Mouse (Mus musculus) stomach, embryonic 16.5 days (tissue): ENCODE measurements around the gene Pla2g10. TPM values are rescaled to one million over a fixed set of nuclear protein-coding genes. Genes with fewer than 3 reads are reported as not detected.
"Not testable (repeated sequence)": the region's sequence is repeated elsewhere in the genome, so short reads cannot be mapped to it uniquely, and the experiment has no call there.

Source experiments
- ATAC-seq: fragments of 200-750 bp; cut with Nextera tagmentation; 2 replicates; pipeline ENCODE4 v1.8.0; 2017; ENCODE audit warnings: moderate number of reproducible peaks, moderate TSS enrichment; ENCODE audit not compliant: insufficient read depth, low FRiP score
- H3K27ac ChIP-seq: fragments of 300-500 bp; sonication (generic); 2 replicates; pipeline ENCODE4 v1.5.1; 2014; ENCODE audit warnings: low read length
- H3K27me3 ChIP-seq: fragments of 300-500 bp; sonication (generic); 2 replicates; pipeline ENCODE4 v1.6.1; 2014; ENCODE audit warnings: low read length, control low read depth, mixed read lengths; ENCODE audit not compliant: control insufficient read depth, insufficient read depth
- H3K36me3 ChIP-seq: fragments of 300-500 bp; sonication (generic); 2 replicates; pipeline ENCODE4 v1.6.1; 2014; ENCODE audit warnings: low read length; ENCODE audit not compliant: control insufficient read depth, insufficient read depth
- H3K4me1 ChIP-seq: fragments of 300-500 bp; sonication (generic); 2 replicates; pipeline ENCODE4 v1.6.1; 2014; ENCODE audit warnings: low read length, control low read depth, mixed read lengths; ENCODE audit not compliant: control insufficient read depth, insufficient read depth
- H3K4me2 ChIP-seq: fragments of 300-500 bp; sonication (generic); 2 replicates; pipeline ENCODE4 v1.6.1; 2014; ENCODE audit warnings: low read depth, low read length, mixed read lengths
- H3K4me3 ChIP-seq: fragments of 300-500 bp; sonication (generic); replicated peaks from 2 replicates; pipeline ENCODE4 v1.5.1; 2014; ENCODE audit warnings: mild to moderate bottlenecking, low read length
- H3K9ac ChIP-seq: fragments of 300-500 bp; sonication (generic); 2 replicates; pipeline ENCODE4 v1.6.1; 2014; ENCODE audit warnings: low read length
- H3K9me3 ChIP-seq: fragments of 300-500 bp; sonication (generic); replicated peaks from 2 replicates; pipeline ENCODE4 v1.6.1; 2016; ENCODE audit warnings: low read length, control low read depth; ENCODE audit not compliant: control insufficient read depth
- whole genome bisulfite sequencing: fragments of 180-500 bp; shearing (Covaris S2); extraction: QIAGEN DNeasy Blood & Tissue Kit; methylation state at CpG from one replicate; pipeline ENCODE4 v1.1.7; 2014; 5-methylcytosine and 5-hydroxymethylcytosine counted together
- polyA plus RNA-seq: library from polyadenylated mRNA; unstranded; fragments of >200 nt; fragmentation: Nextera tagmentation; extraction: Ambion mirVana; gene quantifications from 2 replicates; pipeline ENCODE4 v1.2.1, GENCODE M21; 2015

The Pla2g10 gene
- polyA plus RNA-seq, 1 experiment from 2014 or later, result 43.3 TPM

DNA sequence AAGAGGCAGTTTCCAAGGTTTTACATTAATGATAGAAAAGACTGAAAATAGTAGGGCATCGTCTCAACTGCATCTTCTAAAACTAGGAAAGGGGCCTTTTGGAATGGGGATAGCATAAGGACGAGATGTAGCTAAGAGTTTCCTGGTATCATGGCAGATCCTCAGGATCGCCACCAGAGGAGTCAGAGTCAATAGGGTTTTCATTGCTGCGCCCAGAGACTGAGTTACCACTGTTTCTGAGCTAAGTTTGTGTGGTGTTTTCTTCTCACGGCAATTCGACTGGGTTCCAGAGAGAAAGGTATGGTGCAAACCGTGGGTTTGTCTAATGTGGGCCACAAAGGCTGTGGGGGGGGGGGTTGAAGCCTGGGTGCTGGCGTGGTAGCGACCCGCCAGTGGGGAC is 26.1 kb downstream of the Pla2g10 start:
- Histone ChIP-seq H3K36me3 (no peaks in the 10 kb centered on the region), H3K27me3 (no peaks in the 10 kb centered on the region), H3K9me3 (no peaks in the 10 kb centered on the region), H3K4me2 (no peak overlapping the region), H3K27ac (no peak overlapping the region), H3K9ac (no peak overlapping the region), H3K4me1 (no peaks in the 10 kb centered on the region), H3K4me3 (no peak overlapping the region)
- no peak for ATAC-seq
- 96% methylated on average over 10 of the region's 10 CpGs for WGBS

DNA sequence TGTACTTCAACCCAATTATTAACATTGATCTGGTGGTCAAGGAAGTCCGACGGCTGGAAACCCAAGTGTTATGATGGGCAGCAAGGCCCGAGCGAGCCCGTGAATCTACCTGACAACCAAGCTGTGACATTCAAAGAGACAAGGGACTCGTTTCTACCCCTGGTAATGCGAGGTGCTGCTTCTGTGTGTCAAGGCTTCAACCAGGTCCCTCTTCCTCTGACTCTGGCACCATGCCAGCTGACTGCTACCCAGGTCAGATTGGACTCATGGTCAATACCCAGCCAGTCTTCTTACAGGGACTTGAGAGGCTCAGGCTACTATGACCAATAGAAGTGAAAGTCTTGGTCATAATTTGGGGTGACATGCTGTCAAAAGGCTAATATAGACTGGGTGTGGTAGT is 28.6 kb downstream of the Pla2g10 start:
- Histone ChIP-seq H3K27me3 (no peaks in the 10 kb centered on the region), H3K9ac (no peak overlapping the region), H3K27ac (no peak overlapping the region), H3K4me1 (no peaks in the 10 kb centered on the region), H3K36me3 (peaks cover 10% of the 10 kb centered on the region; the same call in 1 of the 2 replicates), H3K4me3 (no peak overlapping the region), H3K4me2 (no peak overlapping the region), H3K9me3 (no peaks in the 10 kb centered on the region)
- no peak for ATAC-seq
- 90% methylated on average over 7 of the region's 7 CpGs for WGBS

DNA sequence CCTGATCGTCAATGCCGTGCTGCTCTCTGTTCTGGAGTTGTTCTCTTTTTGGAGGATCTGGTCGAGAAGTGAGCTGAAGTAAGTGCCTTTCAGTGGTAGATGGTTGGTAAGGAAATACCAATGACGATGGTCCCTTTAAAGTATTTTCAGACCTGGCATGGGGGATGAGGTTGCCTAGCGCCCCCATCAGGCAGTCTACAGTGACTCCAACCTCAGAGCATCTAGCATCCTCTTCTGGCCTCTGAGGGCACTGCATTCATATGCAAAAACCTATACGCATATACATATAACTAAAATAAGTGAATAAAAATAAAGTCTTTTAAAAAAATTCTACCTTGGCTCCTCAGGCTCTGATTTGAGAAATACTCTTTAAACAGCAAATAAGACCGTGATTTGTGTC is 31.8 kb downstream of the Pla2g10 start:
- H3K9ac ChIP-seq, result no peak overlapping the region
- H3K27ac ChIP-seq, result no peak overlapping the region
- H3K4me3 ChIP-seq, result no peak overlapping the region
- H3K36me3 ChIP-seq, result peaks cover 19% of the 10 kb centered on the region; the same call in 1 of the 2 replicates
- no peaks in the 10 kb centered on the region for H3K9me3 ChIP-seq
- WGBS, result 92% methylated on average over 7 of the region's 7 CpGs
- no peak for ATAC-seq
- H3K4me2 ChIP-seq, result no peak overlapping the region
- H3K4me1 ChIP-seq, result no peaks in the 10 kb centered on the region
- no peaks in the 10 kb centered on the region for H3K27me3 ChIP-seq

DNA sequence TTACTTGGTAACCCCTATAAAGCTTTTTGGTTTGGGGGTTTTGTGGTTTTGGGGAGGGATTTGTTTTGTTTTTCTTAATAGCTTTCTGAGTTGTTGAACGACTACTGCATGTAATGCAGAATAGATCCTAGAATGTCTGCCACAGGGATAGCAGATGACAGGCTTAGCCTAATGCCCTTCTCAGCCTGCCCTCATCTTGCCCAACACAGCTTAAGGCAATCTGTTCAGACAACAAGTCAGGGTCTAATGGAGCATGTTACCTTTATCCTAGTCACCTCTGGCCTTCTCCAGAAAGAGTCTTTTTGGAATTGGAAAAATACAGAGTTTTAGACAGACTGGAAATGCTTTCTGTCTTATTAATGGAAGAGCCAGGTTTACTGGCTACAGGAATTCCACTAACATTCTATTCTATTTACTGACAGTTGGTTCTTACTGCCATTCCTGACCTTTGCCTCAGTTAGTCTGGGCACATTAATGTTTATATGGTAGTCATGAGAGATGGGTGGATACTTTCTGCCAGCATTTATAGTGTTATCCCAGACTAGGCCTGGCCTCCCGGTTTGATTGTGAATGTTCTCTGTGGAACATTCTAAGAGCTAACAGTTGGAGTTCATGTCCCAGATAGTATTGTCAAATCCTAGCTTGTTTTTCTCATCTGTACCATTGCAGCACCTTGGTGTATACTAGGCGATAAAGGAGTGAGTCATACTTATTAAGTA is 52.0 kb downstream of the Pla2g10 start:
- Histone ChIP-seq H3K9ac (no peak overlapping the region), H3K4me3 (no peak overlapping the region), H3K9me3 (no peaks in the 10 kb centered on the region), H3K4me1 (no peaks in the 10 kb centered on the region), H3K36me3 (peaks cover 4% of the 10 kb centered on the region), H3K27ac (no peak overlapping the region), H3K4me2 (no peak overlapping the region), H3K27me3 (no peaks in the 10 kb centered on the region)
- 85% methylated on average over 3 of the region's 3 CpGs for WGBS
- ATAC-seq, result no peak

DNA sequence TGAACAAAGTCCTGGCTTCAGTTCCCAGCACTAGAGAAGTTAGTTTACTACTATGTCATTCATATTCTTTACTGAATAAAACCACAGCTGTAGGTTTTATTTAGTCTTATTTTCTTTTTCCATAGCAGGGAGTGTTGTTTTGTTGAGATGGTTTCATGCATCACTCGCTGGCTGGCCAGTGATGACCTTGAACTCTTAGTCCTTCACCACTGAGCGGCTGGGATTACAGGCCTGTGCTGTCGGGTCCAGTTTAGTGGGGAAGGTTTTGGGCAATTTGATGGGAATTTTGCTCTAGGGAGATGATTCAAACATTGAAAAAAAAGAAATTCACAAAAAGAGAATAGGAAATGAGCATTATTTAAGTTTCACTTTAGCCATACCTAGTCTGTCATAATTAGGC is 56.3 kb downstream of the Pla2g10 start:
- no peaks in the 10 kb centered on the region for H3K27me3 ChIP-seq
- no peak overlapping the region for H3K27ac ChIP-seq
- peaks cover 8% of the 10 kb centered on the region; the same call in 1 of the 2 replicates for H3K4me1 ChIP-seq
- H3K4me2 ChIP-seq, result no peak overlapping the region
- H3K36me3 ChIP-seq, result peaks cover 4% of the 10 kb centered on the region
- H3K9me3 ChIP-seq, result no peaks in the 10 kb centered on the region
- WGBS, result 90% methylated on average over 3 of the region's 3 CpGs
- no peak overlapping the region for H3K4me3 ChIP-seq
- no peak for ATAC-seq
- H3K9ac ChIP-seq, result no peak overlapping the region

DNA sequence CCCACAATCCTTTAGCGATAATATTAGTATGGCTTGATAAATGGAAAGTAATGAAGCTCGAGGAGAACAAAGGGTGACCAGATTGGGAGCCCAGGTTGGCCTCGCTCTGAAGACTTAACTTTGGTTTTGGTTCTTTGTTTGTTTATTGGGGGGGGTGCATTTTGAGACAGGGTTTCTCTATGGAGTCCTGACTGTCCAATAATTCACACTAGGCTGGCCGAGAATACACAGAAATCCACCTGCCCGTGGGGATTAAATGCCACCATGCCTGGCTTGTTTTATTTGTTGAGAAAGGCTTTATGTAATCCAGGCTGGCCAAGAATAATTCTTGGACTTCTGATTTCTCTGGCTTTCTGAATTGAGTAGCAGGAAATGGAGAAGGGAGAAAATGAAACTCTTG is 57.7 kb downstream of the Pla2g10 start:
- ATAC-seq, result no peak
- Histone ChIP-seq H3K4me1 (peaks cover 12% of the 10 kb centered on the region; the same call in 1 of the 2 replicates), H3K27ac (no peak overlapping the region), H3K4me3 (peak overlapping the region; percentile 94), H3K4me2 (peak overlapping the region; percentile 67), H3K9me3 (no peaks in the 10 kb centered on the region), H3K36me3 (peaks cover 4% of the 10 kb centered on the region; the same call in 1 of the 2 replicates), H3K9ac (no peak overlapping the region), H3K27me3 (no peaks in the 10 kb centered on the region)
- 71% methylated on average over 5 of the region's 5 CpGs for WGBS

DNA sequence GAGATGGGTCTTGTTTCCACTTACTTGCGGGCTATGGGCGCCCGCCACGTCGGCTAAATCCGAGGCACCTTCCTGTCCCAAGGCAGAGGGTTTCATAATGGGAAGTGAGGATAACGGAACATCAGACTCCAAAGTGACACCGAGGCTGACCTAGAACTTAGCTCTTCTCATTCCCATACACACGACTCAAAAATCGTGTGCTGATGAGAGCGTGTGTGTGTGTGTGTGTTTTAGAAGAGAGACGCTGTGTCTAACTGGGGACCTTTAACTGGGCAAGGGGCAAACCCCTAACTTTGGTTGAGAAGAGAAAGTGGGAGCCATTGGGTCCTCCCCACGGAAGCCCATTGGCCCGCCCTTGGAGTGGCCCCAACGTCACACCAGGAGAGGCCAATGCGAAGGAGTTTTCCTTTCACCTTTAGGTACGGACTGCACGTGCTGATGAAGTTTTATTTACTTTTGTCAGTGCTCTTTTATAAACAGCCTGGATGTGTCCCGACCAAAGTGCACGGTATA is 58.3 kb downstream of the Pla2g10 start:
- under 1% methylated on average over 20 of the region's 20 CpGs for WGBS
- H3K4me2 ChIP-seq, result peak overlapping the region; percentile 67
- H3K9ac ChIP-seq, result peak overlapping the region; percentile 93
- peak; percentile 61 for ATAC-seq
- H3K4me3 ChIP-seq, result peak overlapping the region; percentile 94
- peak overlapping the region; percentile 79 for H3K27ac ChIP-seq
- peaks cover 4% of the 10 kb centered on the region; the same call in 1 of the 2 replicates for H3K36me3 ChIP-seq
- no peaks in the 10 kb centered on the region for H3K27me3 ChIP-seq
- H3K9me3 ChIP-seq, result no peaks in the 10 kb centered on the region
- peaks cover 13% of the 10 kb centered on the region; the same call in 1 of the 2 replicates for H3K4me1 ChIP-seq

DNA sequence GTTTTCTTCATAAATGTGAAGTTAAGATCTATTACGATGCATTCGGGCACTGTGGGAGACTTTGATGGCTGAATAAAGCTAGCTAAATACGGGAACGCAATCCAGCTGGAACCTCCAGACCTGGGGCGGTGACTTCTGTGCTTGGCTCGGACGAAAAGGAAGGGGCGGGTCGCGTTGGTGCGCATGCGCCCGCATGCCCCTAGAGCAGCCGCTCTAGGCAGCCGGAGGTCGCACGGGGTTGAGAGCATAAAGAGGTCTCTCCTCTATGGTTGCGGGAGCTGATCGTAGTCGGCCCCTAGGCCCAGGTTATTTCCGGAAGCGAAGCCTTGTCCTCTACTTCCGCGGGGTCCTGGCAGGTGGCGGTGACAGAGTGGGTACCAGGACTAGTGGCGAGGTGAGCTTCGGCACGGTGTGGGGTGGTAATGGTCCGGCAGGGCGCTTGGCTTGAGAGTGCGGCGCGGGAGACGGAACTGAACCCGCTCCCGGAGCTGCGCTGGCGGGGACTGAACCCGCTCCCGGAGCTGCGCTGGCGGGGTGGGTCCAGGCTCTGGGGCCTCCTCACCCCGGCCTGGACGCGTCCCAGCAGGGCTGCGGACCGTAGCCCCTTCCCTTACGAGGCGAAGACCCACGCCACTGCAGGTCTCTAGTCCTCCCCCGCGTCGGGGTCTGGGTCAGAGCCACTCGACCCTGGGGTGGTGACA is 58.9 kb downstream of the Pla2g10 start, which contains the start of the genes Bfar and 3110001I22Rik:
Gene Bfar, plus strand, starts transcription at position 174 of the 701 bp plus-strand sequence.
Gene 3110001I22Rik, plus strand, starts transcription at position 245 of the 701 bp plus-strand sequence.
- peak within 1 kb of the TSS; percentile 93 for H3K9ac ChIP-seq
- H3K27ac ChIP-seq, result peak within 1 kb of the TSS; percentile 87
- peak within 1 kb of the TSS; percentile 71 for H3K4me2 ChIP-seq
- no peaks in the 10 kb centered on the region for H3K9me3 ChIP-seq
- H3K4me1 ChIP-seq, result peaks cover 17% of the 10 kb centered on the region; the same call in 1 of the 2 replicates
- peak within 1 kb of the TSS; percentile 94 for H3K4me3 ChIP-seq
- peaks cover 2% of the 10 kb centered on the region; the same call in 1 of the 2 replicates for H3K36me3 ChIP-seq
- peak; percentile 92 for ATAC-seq
- H3K27me3 ChIP-seq, result no peaks in the 10 kb centered on the region
- WGBS, result under 1% methylated on average over 54 of the region's 54 CpGs

DNA sequence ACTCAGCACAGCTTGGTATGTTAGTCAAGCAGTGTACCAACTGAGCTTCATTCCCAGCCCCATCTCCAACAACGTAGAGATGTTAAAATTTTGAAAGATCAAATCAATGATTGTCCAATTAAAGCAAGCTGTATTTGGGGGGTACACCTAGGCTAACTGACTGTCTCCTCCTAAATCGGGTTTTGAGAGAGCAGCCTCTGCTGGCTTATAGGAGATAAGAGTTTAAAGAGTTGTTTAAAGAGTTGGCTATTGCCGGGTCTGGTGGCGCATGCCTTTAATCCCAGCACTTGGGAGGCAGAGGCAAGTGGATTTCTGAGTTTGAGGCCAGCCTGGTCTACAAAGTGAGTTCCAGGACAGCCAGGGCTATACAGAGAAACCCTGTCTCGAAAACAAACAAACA is 59.9 kb downstream of the Pla2g10 start:
- 73% methylated on average over 5 of the region's 5 CpGs for WGBS
- H3K27me3 ChIP-seq, H3K9ac ChIP-seq, H3K27ac ChIP-seq, ATAC-seq, H3K9me3 ChIP-seq, H3K36me3 ChIP-seq: not testable (repeated sequence)
- Histone ChIP-seq H3K4me2 (peak overlapping the region; percentile 71), H3K4me1 (peaks cover 18% of the 10 kb centered on the region; the same call in 1 of the 2 replicates), H3K4me3 (peak overlapping the region; percentile 94; the same call in 1 of the 2 replicates)
